Mouse (Mus musculus): ENCODE data around the gene Gm13285. TPM values are rescaled to one million over a fixed set of nuclear protein-coding genes. Genes with fewer than 3 reads are reported as not detected.
A peak's percentile ranks its signal among the peaks of the same experiment; 100 is the strongest.
"Not testable (repeated sequence)": the region's sequence is repeated elsewhere in the genome, so short reads cannot be mapped to it uniquely, and the experiment has no call there.

Gm13285 gene
- polyA plus RNA-seq (2012; rRNA removed) = not detected in 2 replicates

- H3K4me3 ChIP-seq (ENCODE audit: insufficient read depth, low read length); H3K27ac ChIP-seq (ENCODE audit: insufficient read depth, low read length); H3K4me1 ChIP-seq (ENCODE audit: control insufficient read depth, insufficient read depth, low read length): not testable (repeated sequence)
These were observed at the start of gene Gm13285 for GRCm38 (mm10) chr4:88799365-88799764. TSS of gene Gm13285 (plus strand) at chr4:88799665.

GRCm38 (mm10) chr4:88749926-88750325 lies 49.5 kb upstream of the Gm13285 start:
- TF ChIP-seq POLR2A (IDR thresholded peaks at IDR 0.05; ENCODE audit: extremely low read depth, insufficient read depth, low read length) = no peak
- H3K27ac ChIP-seq (ENCODE audit: insufficient read depth, low read length) = no peak overlapping the region
- H3K4me3 ChIP-seq (ENCODE audit: insufficient read depth, low read length) = no peak overlapping the region
- no peaks in the 10 kb centered on the region for H3K4me1 ChIP-seq (ENCODE audit: control insufficient read depth, insufficient read depth, low read length)

GRCm38 (mm10) chr4:88754818-88755340 lies 44.6 kb upstream of the Gm13285 start, which contains the start of gene Gm13271:
TSS of gene Gm13271 (plus strand) at chr4:88754868.
- not testable (repeated sequence) for H3K4me1 ChIP-seq (ENCODE audit: control insufficient read depth, insufficient read depth, low read length); H3K27ac ChIP-seq (ENCODE audit: insufficient read depth, low read length); H3K4me3 ChIP-seq (ENCODE audit: insufficient read depth, low read length)

GRCm38 (mm10) chr4:88756581-88757513 lies 42.6 kb upstream of the Gm13285 start:
- H3K27ac ChIP-seq (ENCODE audit: insufficient read depth, low read length); H3K4me1 ChIP-seq (ENCODE audit: control insufficient read depth, insufficient read depth, low read length): not testable (repeated sequence)
- peak overlapping the region; percentile 54 for H3K4me3 ChIP-seq (ENCODE audit: insufficient read depth, low read length)

- H3K4me3 ChIP-seq (ENCODE audit: insufficient read depth, low read length) = peak overlapping the region; percentile 54; the same call in 1 of the 2 replicates
- not testable (repeated sequence) for H3K27ac ChIP-seq (ENCODE audit: insufficient read depth, low read length); H3K4me1 ChIP-seq (ENCODE audit: control insufficient read depth, insufficient read depth, low read length)
- TF ChIP-seq CTCF (IDR thresholded peaks at IDR 0.05; ENCODE audit: extremely low read depth, insufficient read depth, low read length) (peak; percentile 67), POLR2A (IDR thresholded peaks at IDR 0.05; ENCODE audit: extremely low read depth, insufficient read depth, low read length) (peak; percentile 16; the same call in 1 of the 2 replicates)
These were observed 41.8 kb upstream of the Gm13285 start for GRCm38 (mm10) chr4:88757628-88758031.

GRCm38 (mm10) chr4:88758751-88759150 lies 40.7 kb upstream of the Gm13285 start:
- H3K4me1 ChIP-seq (ENCODE audit: control insufficient read depth, insufficient read depth, low read length); H3K27ac ChIP-seq (ENCODE audit: insufficient read depth, low read length); H3K4me3 ChIP-seq (ENCODE audit: insufficient read depth, low read length): not testable (repeated sequence)

- not testable (repeated sequence) for H3K4me1 ChIP-seq (ENCODE audit: control insufficient read depth, insufficient read depth, low read length); H3K27ac ChIP-seq (ENCODE audit: insufficient read depth, low read length); H3K4me3 ChIP-seq (ENCODE audit: insufficient read depth, low read length)
These were observed 39.7 kb upstream of the Gm13285 start, which contains the start of gene Gm13283 for GRCm38 (mm10) chr4:88759610-88760268. TSS of gene Gm13283 (plus strand) at chr4:88760119.

GRCm38 (mm10) chr4:88760431-88760830 lies 39.0 kb upstream of the Gm13285 start:
- TF ChIP-seq POLR2A (IDR thresholded peaks at IDR 0.05; ENCODE audit: extremely low read depth, insufficient read depth, low read length) (peak; percentile 18; the same call in 1 of the 2 replicates), CTCF (IDR thresholded peaks at IDR 0.05; ENCODE audit: extremely low read depth, insufficient read depth, low read length) (peak; percentile 2; the same call in 1 of the 2 replicates)
- not testable (repeated sequence) for H3K4me3 ChIP-seq (ENCODE audit: insufficient read depth, low read length); H3K4me1 ChIP-seq (ENCODE audit: control insufficient read depth, insufficient read depth, low read length); H3K27ac ChIP-seq (ENCODE audit: insufficient read depth, low read length)

GRCm38 (mm10) chr4:88761776-88762175 lies 37.7 kb upstream of the Gm13285 start:
- not testable (repeated sequence) for H3K27ac ChIP-seq (ENCODE audit: insufficient read depth, low read length); H3K4me1 ChIP-seq (ENCODE audit: control insufficient read depth, insufficient read depth, low read length); H3K4me3 ChIP-seq (ENCODE audit: insufficient read depth, low read length)

GRCm38 (mm10) chr4:88762341-88762740 lies 37.1 kb upstream of the Gm13285 start:
- H3K4me1 ChIP-seq (ENCODE audit: control insufficient read depth, insufficient read depth, low read length); H3K27ac ChIP-seq (ENCODE audit: insufficient read depth, low read length): not testable (repeated sequence)

GRCm38 (mm10) chr4:88763384-88764018 lies 36.0 kb upstream of the Gm13285 start:
- H3K4me1 ChIP-seq (ENCODE audit: control insufficient read depth, insufficient read depth, low read length); H3K27ac ChIP-seq (ENCODE audit: insufficient read depth, low read length); H3K4me3 ChIP-seq (ENCODE audit: insufficient read depth, low read length): not testable (repeated sequence)

More at GRCm38 (mm10) chr4:88762341-88762740, 37.1 kb upstream of the Gm13285 start:
- H3K4me3 ChIP-seq (ENCODE audit: insufficient read depth, low read length) = not testable (repeated sequence)

GRCm38 (mm10) chr4:88773534-88773933 lies 25.9 kb upstream of the Gm13285 start, which contains the start of gene Gm13290:
TSS of gene Gm13290 (plus strand) at chr4:88773834.
- H3K4me3 ChIP-seq (ENCODE audit: insufficient read depth, low read length); H3K4me1 ChIP-seq (ENCODE audit: control insufficient read depth, insufficient read depth, low read length); H3K27ac ChIP-seq (ENCODE audit: insufficient read depth, low read length): not testable (repeated sequence)

GRCm38 (mm10) chr4:88776622-88777021 lies 22.8 kb upstream of the Gm13285 start, which contains the start of gene Gm13289:
TSS of gene Gm13289 (plus strand) at chr4:88776922.
- H3K4me1 ChIP-seq (ENCODE audit: control insufficient read depth, insufficient read depth, low read length); H3K27ac ChIP-seq (ENCODE audit: insufficient read depth, low read length); H3K4me3 ChIP-seq (ENCODE audit: insufficient read depth, low read length): not testable (repeated sequence)

- not testable (repeated sequence) for H3K4me3 ChIP-seq (ENCODE audit: insufficient read depth, low read length); H3K4me1 ChIP-seq (ENCODE audit: control insufficient read depth, insufficient read depth, low read length); H3K27ac ChIP-seq (ENCODE audit: insufficient read depth, low read length)
These were observed 19.9 kb upstream of the Gm13285 start, which contains the start of gene Gm13272 for GRCm38 (mm10) chr4:88779550-88779949. TSS of gene Gm13272 (plus strand) at chr4:88779850.

Data from cortical plate, adult 2 months (tissue).